Mouse (Mus musculus) liver, adult 2 months (tissue): ENCODE data around the gene Spata45.

Experiments used
- CTCF ChIP-seq: fragments of 200-500 bp; IDR thresholded peaks from 2 replicates; pipeline ENCODE4 v1.5.1; 2011; ENCODE audit warnings: low read depth, low read length, control low read depth
- POLR2A ChIP-seq: fragments of 200-500 bp; IDR thresholded peaks from 2 replicates; pipeline ENCODE4 v1.6.1; 2011; ENCODE audit warnings: low read length, control low read depth; ENCODE audit not compliant: insufficient read depth; ENCODE audit errors: extremely low read depth

DNA sequence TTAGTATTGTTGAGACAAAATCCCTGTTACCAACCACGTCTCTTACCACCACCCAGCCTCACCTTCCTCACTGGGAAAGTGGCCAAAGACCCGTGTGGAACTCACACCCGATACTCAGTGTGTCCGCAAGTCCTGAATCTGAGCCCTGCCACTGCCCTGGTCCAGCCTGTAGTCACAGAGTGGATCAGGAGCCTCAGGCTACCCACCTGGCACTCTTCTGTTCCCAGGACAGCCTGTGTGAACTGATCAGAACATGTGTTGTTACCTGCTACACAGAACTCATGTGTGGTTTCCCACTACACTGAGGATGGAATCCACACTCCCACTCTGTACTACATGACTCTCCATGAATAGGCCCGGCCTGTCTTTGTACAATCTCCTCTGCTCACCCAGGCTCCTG is 5.7 kb downstream of the Spata45 start:
- TF ChIP-seq POLR2A = no peak
- TF ChIP-seq CTCF = no peak
